11 mouse cellular contexts compared by ENCODE assay signal in genomic region chr14:103541679-103542078, GRCm38 (mm10). TPM values are rescaled to one million over a fixed set of nuclear protein-coding genes. Genes with fewer than 3 reads are reported as not detected.
"Had no signal": no experiment of that assay in that cellular context is flagged by ENCODE, and none has a peak within 500 bp of the region (broad histone marks: within the 10 kb centered on the region; RNA-seq: fewer than 3 reads in every experiment).

No protein-coding gene starts in this region.

- DNase-seq: kidney, adult 18-20 months; kidney, postnatal 10 days; kidney, postnatal 4 days; liver; liver, embryonic 13.5 days; liver, postnatal 0 days had no signal

- H3K4me2 ChIP-seq: limb, embryonic 12.5 days; liver, embryonic 13.5 days; lung, embryonic 15.5 days had no signal

- H3K4me3 ChIP-seq: layer of hippocampus, adult 2 months; limb, embryonic 12.5 days; liver, embryonic 13.5 days; lung, embryonic 15.5 days had no signal

- H3K27me3 ChIP-seq: limb, embryonic 12.5 days; liver, embryonic 13.5 days; lung, embryonic 15.5 days had no signal

- H3K27ac ChIP-seq: layer of hippocampus, adult 2 months; limb, embryonic 12.5 days; liver, embryonic 13.5 days; lung, embryonic 15.5 days; stomach, postnatal 0 days had no signal

- H3K9me3 ChIP-seq: limb, embryonic 12.5 days; liver, embryonic 13.5 days; lung, embryonic 15.5 days had no signal

- H3K36me3 ChIP-seq: limb, embryonic 12.5 days; liver, embryonic 13.5 days; lung, embryonic 15.5 days had no signal

- H3K4me1 ChIP-seq: limb, embryonic 12.5 days; liver, embryonic 13.5 days had no signal

- H3K9ac ChIP-seq: limb, embryonic 12.5 days; liver, embryonic 13.5 days; liver, postnatal 0 days; lung, embryonic 15.5 days had no signal

- ATAC-seq: liver, postnatal 0 days had no signal

RNA-seq across cellular contexts. Expression of gene Scel, which starts 28.5 kb away (rescaled TPM):
- total RNA-seq: megakaryocyte-erythroid progenitor cell, adult 5-6 weeks had no signal
- polyA plus RNA-seq: liver, postnatal 0 days had no signal
